Mouse (Mus musculus) right cerebral cortex, postnatal 25 days (tissue): ENCODE measurements around the gene Spata13.

Experiments
- DNase-seq: peaks from one replicate; pipeline ENCODE4 v3.0.0; 2022

Spata13 gene

GRCm38 (mm10) chr14:60633961-60634864 lies at the start of gene Spata13:
Gene Spata13 (plus strand): TSS chr14:60634001.
- DNase-seq, result peak; percentile 53

- DNase-seq, result no peak
Measured at GRCm38 (mm10) chr14:60586687-60587453, 46.9 kb upstream of the Spata13 start.

- no peak for DNase-seq
Measured at GRCm38 (mm10) chr14:60589001-60589400, 44.8 kb upstream of the Spata13 start.

- no peak for DNase-seq
Measured at GRCm38 (mm10) chr14:60592339-60592738, 41.5 kb upstream of the Spata13 start.

- DNase-seq, result peak; percentile 27
Measured at GRCm38 (mm10) chr14:60592822-60593221, 41.0 kb upstream of the Spata13 start.

GRCm38 (mm10) chr14:60597571-60597970 lies 36.2 kb upstream of the Spata13 start:
- no peak for DNase-seq

GRCm38 (mm10) chr14:60599044-60599443 lies 34.8 kb upstream of the Spata13 start:
- DNase-seq, result no peak

- DNase-seq, result no peak
Measured at GRCm38 (mm10) chr14:60605564-60605963, 28.2 kb upstream of the Spata13 start.

- DNase-seq, result no peak
Measured at GRCm38 (mm10) chr14:60606194-60606593, 27.6 kb upstream of the Spata13 start.

- DNase-seq, result no peak
Measured at GRCm38 (mm10) chr14:60607743-60608142, 26.1 kb upstream of the Spata13 start.

GRCm38 (mm10) chr14:60609160-60609559 lies 24.6 kb upstream of the Spata13 start:
- DNase-seq, result no peak

- no peak for DNase-seq
Measured at GRCm38 (mm10) chr14:60612671-60613070, 21.1 kb upstream of the Spata13 start.

GRCm38 (mm10) chr14:60621076-60621475 lies 12.7 kb upstream of the Spata13 start:
- no peak for DNase-seq

GRCm38 (mm10) chr14:60625486-60625885 lies 8.3 kb upstream of the Spata13 start:
- no peak for DNase-seq

- DNase-seq, result peak; percentile 13
Measured at GRCm38 (mm10) chr14:60629887-60630460, 3.8 kb upstream of the Spata13 start.

- DNase-seq, result no peak
Measured at GRCm38 (mm10) chr14:60630981-60631380, 2.8 kb upstream of the Spata13 start.

- DNase-seq, result peak; percentile 18
Measured at GRCm38 (mm10) chr14:60634877-60635771, 1.3 kb downstream of the Spata13 start.

- no peak for DNase-seq
Measured at GRCm38 (mm10) chr14:60635911-60636607, 2.3 kb downstream of the Spata13 start.

GRCm38 (mm10) chr14:60636608-60636980 lies 2.8 kb downstream of the Spata13 start:
- no peak for DNase-seq

GRCm38 (mm10) chr14:60636996-60637395 lies 3.2 kb downstream of the Spata13 start:
- no peak for DNase-seq

GRCm38 (mm10) chr14:60638159-60638558 lies 4.4 kb downstream of the Spata13 start:
- DNase-seq, result no peak

GRCm38 (mm10) chr14:60639195-60639594 lies 5.4 kb downstream of the Spata13 start:
- no peak for DNase-seq
